Mouse (Mus musculus) kidney, adult 2 months (tissue): Measurements from ENCODE around the gene Tmem74b.

Experiments
- CTCF ChIP-seq: fragments of 200-500 bp; conservative IDR thresholded peaks from 2 replicates; pipeline ENCODE4 v1.5.1; 2011; ENCODE audit warnings: low read depth, mild to moderate bottlenecking, control low read depth, low read length, moderate library complexity, mixed read lengths; ENCODE audit not compliant: insufficient read depth, insufficient read length
- POLR2A ChIP-seq: fragments of 200-500 bp; IDR thresholded peaks from one replicate; pipeline ENCODE4 v1.6.1; 2011; ENCODE audit warnings: low read depth, low read length, control low read depth

DNA sequence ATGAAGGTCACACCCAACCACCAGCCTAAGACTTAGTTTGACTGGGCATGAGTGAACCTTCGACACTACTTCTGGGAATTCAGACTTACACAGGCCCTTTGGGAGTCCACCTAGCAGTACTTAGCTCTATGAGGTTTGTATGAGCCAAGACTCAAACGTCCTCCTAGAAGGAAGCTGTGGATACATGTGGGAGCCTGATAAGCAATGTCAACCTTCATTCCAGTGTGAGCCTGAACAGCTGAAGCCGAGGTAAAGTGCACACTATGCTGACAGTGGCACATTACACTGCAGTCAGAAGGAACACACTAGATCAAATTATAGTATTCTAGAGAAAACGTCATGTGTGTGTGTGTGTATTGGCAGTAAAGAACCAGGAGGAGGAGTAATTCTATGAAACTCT lies 36.7 kb downstream of the Tmem74b start:
- TF ChIP-seq CTCF (no peak), POLR2A (no peak)
